Mouse (Mus musculus) hindbrain, embryonic 12.5 days (tissue): ENCODE results near the gene Smarcd1. TPM values are rescaled to one million over a fixed set of nuclear protein-coding genes. Genes with fewer than 3 reads are reported as not detected.

Experiments
- ATAC-seq: fragments of 200-750 bp; cut with Nextera tagmentation; 2 replicates; pipeline ENCODE4 v1.8.0; 2017; ENCODE audit warnings: moderate TSS enrichment; ENCODE audit not compliant: low FRiP score
- H3K27ac ChIP-seq: fragments of 300-500 bp; sonication (generic); 2 replicates; pipeline ENCODE4 v1.5.1; 2016; ENCODE audit warnings: mild to moderate bottlenecking
- H3K27me3 ChIP-seq: fragments of 300-500 bp; sonication (generic); 2 replicates; pipeline ENCODE4 v1.6.1; 2016; ENCODE audit warnings: mild to moderate bottlenecking
- H3K36me3 ChIP-seq: fragments of 300-500 bp; sonication (generic); 2 replicates; pipeline ENCODE4 v1.6.1; 2016; ENCODE audit warnings: mild to moderate bottlenecking
- H3K4me1 ChIP-seq: fragments of 300-500 bp; sonication (generic); 2 replicates; pipeline ENCODE4 v1.6.1; 2016
- H3K4me2 ChIP-seq: fragments of 300-500 bp; sonication (generic); replicated peaks from 2 replicates; pipeline ENCODE4 v1.6.1; 2016; ENCODE audit warnings: mild to moderate bottlenecking
- H3K4me3 ChIP-seq: fragments of 300-500 bp; sonication (generic); 2 replicates; pipeline ENCODE4 v1.5.1; 2016; ENCODE audit warnings: mild to moderate bottlenecking
- H3K9ac ChIP-seq: fragments of 300-500 bp; sonication (generic); 2 replicates; pipeline ENCODE4 v1.6.1; 2016; ENCODE audit warnings: mild to moderate bottlenecking, moderate library complexity
- H3K9me3 ChIP-seq: fragments of 300-500 bp; sonication (generic); replicated peaks from 2 replicates; pipeline ENCODE4 v1.6.1; 2016; ENCODE audit warnings: mild to moderate bottlenecking
- WGBS: fragments of 180-500 bp; shearing (Covaris S2); methylation state at CpG from one replicate; pipeline ENCODE4 v1.1.7; 2016; 5-methylcytosine and 5-hydroxymethylcytosine counted together
- polyA plus RNA-seq: library from polyadenylated mRNA; unstranded; fragments of >200 nt; fragmentation: Nextera tagmentation; extraction: Ambion mirVana; gene quantifications from 2 replicates; pipeline ENCODE4 v1.2.1, GENCODE M21; 2016

Gene Smarcd1
- polyA plus RNA-seq, 1 experiment from 2014 or later = 123 TPM

GRCm38 (mm10) chr15:99669392-99669791 lies 32.5 kb upstream of the Smarcd1 start:
- WGBS = 0% methylated on average over 1 of the region's 1 CpGs
- no peaks in the 10 kb centered on the region; the same call in 1 of the 2 replicates for H3K9me3 ChIP-seq
- H3K27me3 ChIP-seq = peaks cover 27% of the 10 kb centered on the region
- peak overlapping the region; percentile 90 for H3K4me2 ChIP-seq
- H3K4me3 ChIP-seq = no peak overlapping the region
- no peak for ATAC-seq
- peaks cover 5% of the 10 kb centered on the region; the same call in 1 of the 2 replicates for H3K36me3 ChIP-seq
- H3K27ac ChIP-seq = peak overlapping the region; percentile 91
- H3K9ac ChIP-seq = no peak overlapping the region
- peaks cover 68% of the 10 kb centered on the region for H3K4me1 ChIP-seq

GRCm38 (mm10) chr15:99670154-99670821 lies 31.6 kb upstream of the Smarcd1 start, which contains the start of gene Asic1:
Asic1 (plus strand) TSS chr15:99670368.
- peak within 1 kb of the TSS; percentile 91 for H3K27ac ChIP-seq
- WGBS = under 1% methylated on average over 63 of the region's 74 CpGs
- peaks cover 5% of the 10 kb centered on the region; the same call in 1 of the 2 replicates for H3K36me3 ChIP-seq
- peak within 1 kb of the TSS; percentile 97 for H3K9ac ChIP-seq
- H3K4me1 ChIP-seq = peaks cover 64% of the 10 kb centered on the region
- no peaks in the 10 kb centered on the region; the same call in 1 of the 2 replicates for H3K9me3 ChIP-seq
- peaks cover 27% of the 10 kb centered on the region for H3K27me3 ChIP-seq
- H3K4me2 ChIP-seq = peak within 1 kb of the TSS; percentile 90
- ATAC-seq = peak; percentile 64
- peak within 1 kb of the TSS; percentile 80 for H3K4me3 ChIP-seq

GRCm38 (mm10) chr15:99670964-99671670 lies 30.8 kb upstream of the Smarcd1 start:
- peaks cover 56% of the 10 kb centered on the region for H3K4me1 ChIP-seq
- ATAC-seq = peak; percentile 26

GRCm38 (mm10) chr15:99671783-99672182 lies 30.1 kb upstream of the Smarcd1 start:
- ATAC-seq = no peak
- Histone ChIP-seq H3K36me3 (peaks cover 5% of the 10 kb centered on the region; the same call in 1 of the 2 replicates), H3K9ac (peak overlapping the region; percentile 97), H3K27ac (no peak overlapping the region), H3K27me3 (peaks cover 16% of the 10 kb centered on the region), H3K4me2 (peak overlapping the region; percentile 90), H3K9me3 (no peaks in the 10 kb centered on the region; the same call in 1 of the 2 replicates), H3K4me1 (peaks cover 54% of the 10 kb centered on the region), H3K4me3 (peak overlapping the region; percentile 80; the same call in 1 of the 2 replicates)
- WGBS = 71% methylated on average over 14 of the region's 14 CpGs

More at GRCm38 (mm10) chr15:99670964-99671670, 30.8 kb upstream of the Smarcd1 start:
- Histone ChIP-seq H3K9ac (peak overlapping the region; percentile 97), H3K4me3 (peak overlapping the region; percentile 80), H3K27ac (peak overlapping the region; percentile 91), H3K27me3 (peaks cover 21% of the 10 kb centered on the region), H3K4me2 (peak overlapping the region; percentile 90), H3K36me3 (peaks cover 5% of the 10 kb centered on the region; the same call in 1 of the 2 replicates), H3K9me3 (no peaks in the 10 kb centered on the region; the same call in 1 of the 2 replicates)
- 10% methylated on average over 12 of the region's 17 CpGs for WGBS

GRCm38 (mm10) chr15:99674866-99675265 lies 27.1 kb upstream of the Smarcd1 start:
- Histone ChIP-seq H3K4me1 (peaks cover 62% of the 10 kb centered on the region), H3K9ac (peak overlapping the region; percentile 38; the same call in 1 of the 2 replicates), H3K27me3 (peaks cover 16% of the 10 kb centered on the region), H3K9me3 (no peaks in the 10 kb centered on the region), H3K36me3 (peaks cover 5% of the 10 kb centered on the region; the same call in 1 of the 2 replicates), H3K4me2 (peak overlapping the region; percentile 27), H3K4me3 (no peak overlapping the region), H3K27ac (no peak overlapping the region)
- WGBS = 81% methylated on average over 3 of the region's 3 CpGs
- no peak for ATAC-seq

GRCm38 (mm10) chr15:99677089-99677488 lies 24.8 kb upstream of the Smarcd1 start:
- H3K4me3 ChIP-seq = 0 out of 2 replicates have a peak overlapping the region, but pooled peaks have one; percentile 10
- peaks cover 4% of the 10 kb centered on the region; the same call in 1 of the 2 replicates for H3K27me3 ChIP-seq
- no peaks in the 10 kb centered on the region for H3K9me3 ChIP-seq
- ATAC-seq = peak; percentile 74
- H3K36me3 ChIP-seq = peaks cover 5% of the 10 kb centered on the region; the same call in 1 of the 2 replicates
- peak overlapping the region; percentile 45; the same call in 1 of the 2 replicates for H3K9ac ChIP-seq
- peaks cover 46% of the 10 kb centered on the region for H3K4me1 ChIP-seq
- H3K27ac ChIP-seq = peak overlapping the region; percentile 82
- WGBS = 15% methylated on average over 8 of the region's 8 CpGs
- H3K4me2 ChIP-seq = peak overlapping the region; percentile 29

GRCm38 (mm10) chr15:99678063-99678800 lies 23.7 kb upstream of the Smarcd1 start:
- 12% methylated on average over 13 of the region's 13 CpGs for WGBS
- Histone ChIP-seq H3K4me3 (no peak overlapping the region), H3K4me1 (peaks cover 37% of the 10 kb centered on the region), H3K27me3 (0 out of 2 replicates have a peak, but pooled peaks cover 2% of the 10 kb centered on the region), H3K9me3 (no peaks in the 10 kb centered on the region), H3K27ac (no peak overlapping the region), H3K36me3 (no peaks in the 10 kb centered on the region; the same call in 1 of the 2 replicates), H3K4me2 (no peak overlapping the region), H3K9ac (0 out of 2 replicates have a peak overlapping the region, but pooled peaks have one; percentile 27)
- peak; percentile 27; the same call in 1 of the 2 replicates for ATAC-seq

GRCm38 (mm10) chr15:99679008-99679407 lies 22.9 kb upstream of the Smarcd1 start:
- H3K4me1 ChIP-seq = peaks cover 32% of the 10 kb centered on the region
- no peak overlapping the region for H3K4me2 ChIP-seq
- no peaks in the 10 kb centered on the region for H3K9me3 ChIP-seq
- 0 out of 2 replicates have a peak overlapping the region, but pooled peaks have one; percentile 27 for H3K9ac ChIP-seq
- ATAC-seq = no peak
- peak overlapping the region; percentile 36; the same call in 1 of the 2 replicates for H3K27ac ChIP-seq
- 70% methylated on average over 7 of the region's 7 CpGs for WGBS
- H3K27me3 ChIP-seq = no peaks in the 10 kb centered on the region
- H3K4me3 ChIP-seq = no peak overlapping the region
- peaks cover 4% of the 10 kb centered on the region; the same call in 1 of the 2 replicates for H3K36me3 ChIP-seq

- no peak for ATAC-seq
- no peaks in the 10 kb centered on the region for H3K9me3 ChIP-seq
- H3K4me1 ChIP-seq = peaks cover 14% of the 10 kb centered on the region
- no peaks in the 10 kb centered on the region for H3K27me3 ChIP-seq
- H3K36me3 ChIP-seq = peaks cover 7% of the 10 kb centered on the region; the same call in 1 of the 2 replicates
- no peak overlapping the region for H3K4me2 ChIP-seq
- WGBS = 90% methylated on average over 7 of the region's 7 CpGs
- H3K9ac ChIP-seq = no peak overlapping the region
- H3K4me3 ChIP-seq = no peak overlapping the region
- H3K27ac ChIP-seq = no peak overlapping the region
Observed at GRCm38 (mm10) chr15:99682880-99683279, 19.0 kb upstream of the Smarcd1 start.

- 95% methylated on average over 5 of the region's 5 CpGs for WGBS
- no peaks in the 10 kb centered on the region for H3K27me3 ChIP-seq
- no peak overlapping the region for H3K27ac ChIP-seq
- H3K36me3 ChIP-seq = peaks cover 7% of the 10 kb centered on the region; the same call in 1 of the 2 replicates
- peaks cover 9% of the 10 kb centered on the region for H3K4me1 ChIP-seq
- no peak for ATAC-seq
- no peak overlapping the region for H3K4me3 ChIP-seq
- H3K9ac ChIP-seq = no peak overlapping the region
- no peak overlapping the region for H3K4me2 ChIP-seq
- H3K9me3 ChIP-seq = no peaks in the 10 kb centered on the region
Observed at GRCm38 (mm10) chr15:99684156-99684555, 17.8 kb upstream of the Smarcd1 start.

- peaks cover 27% of the 10 kb centered on the region for H3K4me1 ChIP-seq
- 2% methylated on average over 4 of the region's 4 CpGs for WGBS
- H3K27ac ChIP-seq = 0 out of 2 replicates have a peak overlapping the region, but pooled peaks have one; percentile 30
- no peaks in the 10 kb centered on the region for H3K27me3 ChIP-seq
- no peak overlapping the region for H3K4me2 ChIP-seq
- H3K36me3 ChIP-seq = peaks cover 6% of the 10 kb centered on the region; the same call in 1 of the 2 replicates
- ATAC-seq = peak; percentile 38
- H3K9me3 ChIP-seq = no peaks in the 10 kb centered on the region
- no peak overlapping the region for H3K4me3 ChIP-seq
- no peak overlapping the region for H3K9ac ChIP-seq
Observed at GRCm38 (mm10) chr15:99688712-99689111, 13.2 kb upstream of the Smarcd1 start.
